Mouse (Mus musculus): ENCODE measurements around the gene Hyal6. TPM values are rescaled to one million over a fixed set of nuclear protein-coding genes. Genes with fewer than 3 reads are reported as not detected.

Hyal6 gene
- polyA plus RNA-seq (2012; rRNA removed; ENCODE audit: low replicate concordance): not detected in 2 replicates

DNA sequence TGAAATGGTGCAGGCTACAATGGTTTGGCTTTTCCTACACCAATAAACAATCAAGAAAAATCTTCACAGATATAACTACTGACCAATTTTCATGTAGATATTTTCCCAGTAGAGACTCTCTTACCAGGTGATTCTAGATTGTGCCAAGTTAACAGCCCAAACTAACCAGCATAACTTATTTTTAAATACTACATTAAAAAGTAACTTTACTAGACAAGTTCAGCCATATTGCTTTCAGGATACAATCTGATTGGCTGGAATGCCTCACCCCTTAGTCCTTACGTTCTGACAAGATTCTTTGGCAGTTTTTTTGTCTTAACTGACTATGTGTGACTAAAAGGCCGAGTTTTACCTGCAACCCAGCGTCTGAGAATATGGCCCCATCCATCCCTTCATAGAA lies at the start of gene Hyal6:
TSS of gene Hyal6 (plus strand) at position 301 of the 400 bp plus-strand sequence.

DNA sequence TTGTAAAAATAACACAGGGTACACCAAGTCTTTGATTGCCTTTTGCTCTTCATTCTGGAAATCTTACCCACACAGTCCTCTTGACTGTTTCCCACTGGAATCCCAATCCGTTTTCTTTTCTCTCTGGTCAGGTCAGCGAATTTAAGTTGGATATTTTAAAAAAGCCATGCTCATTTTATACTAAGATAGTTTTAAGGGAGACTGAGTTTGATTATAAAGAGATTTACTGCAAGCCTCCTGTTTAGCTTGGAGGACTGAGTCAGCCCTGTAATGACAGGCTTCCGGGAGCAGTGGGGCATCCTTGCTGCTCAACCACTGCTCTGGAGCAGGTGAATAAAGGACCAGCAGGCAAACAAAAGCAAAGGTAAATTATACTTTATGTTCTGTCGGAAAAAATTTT lies 15.0 kb downstream of the Hyal6 start, which contains the start of gene Hyal4:
TSS of gene Hyal4 (plus strand) at position 301 of the 400 bp plus-strand sequence.

GRCm38 (mm10) chr6:24790888-24791287 lies 57.8 kb downstream of the Hyal6 start, which contains the start of gene Spam1:
TSS of gene Spam1 (plus strand) at chr6:24791188.

Other genes with a start within 250 kb of the Hyal6 start
- gene Iqub, start 218.2 kb upstream of the Hyal6 start, polyA plus RNA-seq (2012; rRNA removed; ENCODE audit: low replicate concordance): not detected in 2 replicates
- 0.51 and 0.94 TPM in 2 replicates for gene Ndufa5, start 205.2 kb upstream of the Hyal6 start, polyA plus RNA-seq (2012; rRNA removed; ENCODE audit: low replicate concordance)
- not detected in 2 replicates for gene Asb15, start 205.1 kb upstream of the Hyal6 start, polyA plus RNA-seq (2012; rRNA removed; ENCODE audit: low replicate concordance)
- gene Lmod2, start 135.5 kb upstream of the Hyal6 start, polyA plus RNA-seq (2012; rRNA removed; ENCODE audit: low replicate concordance): not detected in 2 replicates
- 130 and 196 TPM in 2 replicates for gene Wasl, start 68.2 kb upstream of the Hyal6 start, polyA plus RNA-seq (2012; rRNA removed; ENCODE audit: low replicate concordance)
- not detected in 2 replicates for gene Hyal4, start 15.1 kb downstream of the Hyal6 start, polyA plus RNA-seq (2012; rRNA removed; ENCODE audit: low replicate concordance)
- not detected in 2 replicates for gene Spam1, start 57.9 kb downstream of the Hyal6 start, polyA plus RNA-seq (2012; rRNA removed; ENCODE audit: low replicate concordance)
- not detected in 2 replicates for gene Hyal5, start 124.8 kb downstream of the Hyal6 start, polyA plus RNA-seq (2012; rRNA removed; ENCODE audit: low replicate concordance)
- gene Tmem229a, start 223.1 kb downstream of the Hyal6 start, polyA plus RNA-seq (2012; rRNA removed; ENCODE audit: low replicate concordance): 0.32 and 0.63 TPM in 2 replicates